Mouse (Mus musculus): ENCODE results near the gene Afm. TPM values are rescaled to one million over a fixed set of nuclear protein-coding genes. Genes with fewer than 3 reads are reported as not detected.

Gene Afm
- polyA plus RNA-seq, 1 experiment: not detected

GRCm38 (mm10) chr5:90556052-90556451 lies 37.3 kb downstream of the Afm start:
- no peak for DNase-seq (ENCODE audit: low spot score)

- DNase-seq (ENCODE audit: low spot score): no peak
Observed at GRCm38 (mm10) chr5:90560743-90561142, 42.0 kb downstream of the Afm start, which contains the start of gene 5830473C10Rik. TSS of gene 5830473C10Rik (plus strand) at chr5:90561107.

DNA sequence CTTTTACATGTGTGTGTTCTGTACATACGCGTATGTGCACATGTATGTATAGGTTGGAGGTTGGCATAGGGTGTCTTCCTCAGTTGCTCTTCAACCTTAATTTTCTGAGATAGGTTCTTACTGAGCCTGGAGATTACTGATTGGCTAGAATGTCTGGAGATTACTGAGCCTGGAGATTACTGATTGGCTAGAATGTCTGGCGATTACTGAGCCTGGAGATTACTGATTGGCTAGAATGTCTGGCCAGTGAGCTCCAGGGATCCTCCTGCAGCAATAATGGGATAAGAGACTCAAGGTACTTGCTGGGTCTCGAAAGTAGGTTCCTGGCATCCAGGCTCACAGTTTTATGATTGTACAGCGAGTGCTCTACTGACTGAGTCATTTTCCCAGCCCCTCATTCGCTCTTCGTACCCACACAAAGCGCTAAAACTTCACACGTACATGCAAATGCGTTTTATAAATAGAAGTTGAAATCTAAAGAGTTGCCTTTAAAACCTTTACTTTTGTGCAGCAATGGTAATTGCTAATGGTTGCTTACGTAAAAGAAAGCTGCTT lies 43.1 kb downstream of the Afm start:
- DNase-seq (ENCODE audit: low spot score): no peak

DNA sequence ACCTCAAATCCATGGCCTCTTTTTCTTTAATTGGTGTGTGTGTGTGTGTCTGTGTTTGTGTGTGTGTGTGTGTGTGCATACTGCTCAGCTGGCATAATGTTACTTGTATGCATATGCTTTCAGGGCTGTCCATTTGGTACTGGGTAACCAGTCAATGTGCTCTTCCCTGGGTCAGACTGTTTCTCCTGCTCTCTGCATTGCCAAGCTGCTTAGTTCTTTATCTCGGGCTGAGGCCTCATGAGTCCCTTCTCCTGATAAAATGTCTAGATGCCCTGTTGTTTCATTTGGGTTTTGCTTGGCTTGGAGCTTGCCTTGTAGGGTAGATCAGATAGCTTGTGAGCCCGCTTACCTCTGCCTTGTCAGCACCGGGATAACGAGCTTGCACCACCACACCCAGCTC lies 44.1 kb downstream of the Afm start:
- DNase-seq (ENCODE audit: low spot score): no peak

- no peak for DNase-seq (ENCODE audit: low spot score)
Observed at GRCm38 (mm10) chr5:90564161-90564560, 45.4 kb downstream of the Afm start.

DNA sequence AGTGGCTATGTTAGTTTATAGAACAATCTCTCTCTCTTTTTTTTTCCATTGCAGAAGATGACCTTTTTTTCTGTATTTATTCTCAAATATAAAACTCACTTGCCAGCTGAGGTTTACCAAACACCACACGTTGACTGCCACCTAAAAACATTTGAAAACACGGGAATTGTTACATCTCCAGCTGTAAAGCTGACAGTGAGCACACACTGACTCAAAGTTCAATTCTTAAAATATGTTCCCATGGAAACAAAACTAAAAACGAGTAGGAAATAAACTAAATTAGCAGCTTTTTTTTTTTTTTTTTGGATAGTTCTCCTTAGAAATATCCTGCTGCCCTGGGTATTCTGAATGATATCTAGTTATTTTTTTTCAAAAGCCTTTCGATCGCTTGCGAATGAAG lies 46.5 kb downstream of the Afm start:
- no peak for DNase-seq (ENCODE audit: low spot score)

- no peak for DNase-seq (ENCODE audit: low spot score)
Observed at GRCm38 (mm10) chr5:90567788-90568187, 49.1 kb downstream of the Afm start.

GRCm38 (mm10) chr5:90568338-90568737 lies 49.6 kb downstream of the Afm start:
- DNase-seq (ENCODE audit: low spot score): no peak

GRCm38 (mm10) chr5:90571216-90571615 lies 52.5 kb downstream of the Afm start:
- DNase-seq (ENCODE audit: low spot score): no peak

DNA sequence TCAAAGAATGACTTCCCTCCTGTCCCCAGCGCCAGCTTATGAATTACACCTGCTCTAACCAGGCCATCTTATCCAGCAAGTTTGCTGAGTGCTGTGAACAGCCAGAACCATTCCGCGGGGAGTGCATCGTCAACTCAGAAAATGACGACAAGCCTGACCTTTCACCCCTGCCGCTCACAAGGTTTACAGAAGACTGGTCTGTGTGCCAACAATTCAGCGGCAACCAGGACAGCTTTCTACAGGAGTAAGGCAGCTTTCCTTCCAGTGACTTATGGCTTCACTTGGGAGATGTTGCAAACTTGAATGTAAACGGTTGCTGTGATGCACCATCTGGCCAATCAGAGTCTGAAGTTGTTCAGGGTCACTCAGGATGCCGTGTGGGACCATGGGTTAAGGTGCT lies 59.0 kb downstream of the Afm start:
- DNase-seq (ENCODE audit: low spot score): no peak

- DNase-seq (ENCODE audit: low spot score): no peak
Observed at GRCm38 (mm10) chr5:90579556-90579955, 60.8 kb downstream of the Afm start.

GRCm38 (mm10) chr5:90582179-90582578 lies 63.4 kb downstream of the Afm start:
- no peak for DNase-seq (ENCODE audit: low spot score)

DNA sequence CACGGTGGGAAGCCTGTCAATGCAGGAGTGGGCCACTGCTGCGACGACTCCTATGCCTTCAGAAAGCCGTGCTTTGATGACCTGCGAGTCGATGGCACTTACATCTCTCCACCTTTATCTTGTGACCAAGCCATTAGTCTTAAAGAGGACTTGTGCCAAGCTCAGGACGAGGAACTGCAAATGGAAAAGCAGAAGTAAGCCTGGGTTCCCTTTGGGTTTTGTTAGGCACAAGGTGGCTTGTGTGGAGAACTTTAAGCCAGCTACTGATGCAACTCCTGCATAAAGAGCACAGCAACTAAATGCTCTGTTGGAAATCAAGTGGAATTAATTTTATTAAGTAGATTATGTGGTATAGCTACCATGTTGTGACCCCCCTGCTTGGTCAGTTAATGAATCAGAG lies 66.1 kb downstream of the Afm start:
- no peak for DNase-seq (ENCODE audit: low spot score)

GRCm38 (mm10) chr5:90586511-90586910 lies 67.8 kb downstream of the Afm start:
- no peak for DNase-seq (ENCODE audit: low spot score)

- no peak for DNase-seq (ENCODE audit: low spot score)
Observed at GRCm38 (mm10) chr5:90588104-90588503, 69.4 kb downstream of the Afm start.

GRCm38 (mm10) chr5:90588708-90589595 lies 70.2 kb downstream of the Afm start:
- peak; percentile 36 for DNase-seq (ENCODE audit: low spot score)

DNA sequence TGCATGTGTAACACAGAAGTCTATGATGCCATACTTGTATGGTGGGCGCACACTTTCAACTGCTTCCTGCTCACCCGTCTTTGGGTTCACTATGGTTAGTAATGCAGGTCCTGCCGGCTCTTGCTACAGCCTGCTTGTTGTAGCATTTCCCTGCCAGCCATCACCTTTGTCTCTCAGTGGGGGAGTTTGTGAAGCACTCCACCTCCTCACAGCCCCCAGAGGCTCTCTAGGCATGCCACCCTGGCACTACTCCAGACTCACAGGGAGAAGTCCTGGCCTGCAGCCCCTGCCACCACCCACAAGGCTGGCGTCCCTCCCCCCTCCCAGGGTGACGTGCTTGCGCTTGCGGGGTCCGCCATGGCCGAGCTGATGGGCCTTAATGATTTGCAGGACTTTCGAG lies 71.9 kb downstream of the Afm start:
- no peak for DNase-seq (ENCODE audit: low spot score)

DNA sequence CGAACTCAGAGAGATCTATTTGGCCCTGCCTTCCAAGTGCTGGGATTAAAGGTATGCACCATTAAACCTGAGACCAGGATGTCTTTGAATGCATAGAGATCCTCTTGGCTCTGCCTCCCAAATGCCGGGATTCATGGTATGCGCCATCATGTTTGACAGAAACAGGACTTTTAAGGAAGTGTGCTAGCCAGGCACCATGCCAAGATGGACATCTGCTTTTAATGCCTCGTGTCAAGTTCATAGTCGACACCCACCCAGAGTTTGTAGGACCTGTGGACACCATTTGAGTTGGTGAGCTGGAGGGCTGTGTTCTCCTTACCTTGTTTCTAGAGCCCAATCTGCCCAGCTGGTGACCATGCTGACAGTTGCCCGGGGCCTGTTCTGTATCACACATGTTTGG lies 73.2 kb downstream of the Afm start:
- no peak for DNase-seq (ENCODE audit: low spot score)

GRCm38 (mm10) chr5:90594945-90595344 lies 76.2 kb downstream of the Afm start:
- no peak for DNase-seq (ENCODE audit: low spot score)

GRCm38 (mm10) chr5:90596155-90596554 lies 77.4 kb downstream of the Afm start:
- no peak for DNase-seq (ENCODE audit: low spot score)

DNA sequence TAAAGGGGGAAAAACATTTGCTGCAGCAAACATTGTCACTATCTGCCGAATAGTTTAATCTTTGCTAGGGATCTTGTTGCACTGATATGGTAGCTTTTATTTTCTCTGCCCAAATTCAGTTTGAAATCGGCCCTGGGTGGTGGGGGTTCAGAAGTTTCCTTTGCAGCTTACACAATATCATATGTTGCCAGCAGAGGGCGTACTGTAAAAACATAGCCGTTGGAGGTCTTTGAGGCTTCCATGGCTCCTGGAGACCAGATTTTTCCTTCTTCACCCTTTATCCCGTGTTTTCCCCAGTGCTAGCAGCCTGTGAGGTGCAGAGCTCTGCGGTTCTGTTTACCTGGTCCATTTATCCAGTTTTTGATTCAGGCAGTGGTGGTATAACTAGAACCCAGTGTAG lies 82.7 kb downstream of the Afm start:
- DNase-seq (ENCODE audit: low spot score): no peak

Data from urinary bladder, adult 2 months (tissue).